Mouse (Mus musculus): ENCODE results near the gene Rapgef5. TPM values are rescaled to one million over a fixed set of nuclear protein-coding genes. Genes with fewer than 3 reads are reported as not detected.

Rapgef5 gene
- total and polyA plus RNA-seq, 3 experiments: 4.2 to 6.8 (median 4.8) TPM

DNA sequence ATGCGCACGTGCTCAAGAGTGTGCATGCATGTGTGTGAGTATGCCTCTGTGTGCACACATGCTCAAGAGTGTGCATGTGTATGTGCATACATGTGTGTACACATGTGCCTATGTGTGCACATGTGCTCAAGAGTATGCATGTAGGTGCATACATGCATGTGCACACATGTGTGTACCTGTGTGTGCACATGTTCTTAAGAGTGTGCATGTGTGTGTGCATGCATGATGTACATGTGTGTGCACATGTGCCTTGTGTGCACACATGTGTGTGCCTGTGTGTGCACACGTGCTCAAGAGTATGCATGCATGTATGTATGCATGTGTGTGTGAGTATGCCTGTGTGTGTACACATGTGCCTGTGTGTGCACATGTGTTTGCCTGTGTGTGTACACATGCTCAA, 45.8 kb downstream of the Rapgef5 start:
- Histone ChIP-seq H3K4me1 (ENCODE audit: control insufficient read depth in 1 of 2, insufficient read depth in 2 of 2) (peaks cover 14 to 68% of the 10 kb centered on the region in 2 experiments), H3K27me3 (replicated peaks) (no peaks in the 10 kb centered on the region), H3K27ac (ENCODE audit: insufficient read depth, low read depth) (no peak overlapping the region), H3K9ac (ENCODE audit: insufficient read depth, low read depth) (no peak overlapping the region), H3K4me3 (replicated peaks in 1 of 3; ENCODE audit: low read depth in 2 of 3, low read length in 2 of 3, poor library complexity in 1 of 3) (peak overlapping the region in 1 of 3 experiments; percentile 26), H3K4me2 (ENCODE audit: insufficient read depth, low read depth, poor library complexity, severe bottlenecking) (no peak overlapping the region), H3K79me2 (replicated peaks; ENCODE audit: control insufficient read depth, extremely low read depth, insufficient read depth, poor library complexity, severe bottlenecking) (no peaks in the 10 kb centered on the region), H3K36me3 (replicated peaks in 1 of 2; ENCODE audit: control insufficient read depth in 1 of 2, insufficient read depth in 1 of 2, low read length in 1 of 2) (peaks cover 0 to 6% of the 10 kb centered on the region in 2 experiments), H3K9me3 (replicated peaks; ENCODE audit: low read length) (no peaks in the 10 kb centered on the region)
- no peak for TF ChIP-seq POLR2A (IDR thresholded peaks at IDR 0.05; ENCODE audit: low read depth, low read length)
- no peak for TF ChIP-seq ETS1 (conservative IDR thresholded peaks at IDR 0.05; ENCODE audit: low read depth, low read length)
- TF ChIP-seq ZNF384 (IDR thresholded peaks at IDR 0.05; ENCODE audit: low read depth, low read length): no peak
- TF ChIP-seq USF1 (IDR thresholded peaks at IDR 0.05; ENCODE audit: low read depth, low read length): no peak
- TF ChIP-seq ZKSCAN1 (IDR thresholded peaks at IDR 0.05; ENCODE audit: borderline replicate concordance, low read depth, low read length): no peak
- no peak for TF ChIP-seq TCF12 (IDR thresholded peaks at IDR 0.05; ENCODE audit: low read depth, low read length)
- no peak for TF ChIP-seq KAT2A (IDR thresholded peaks at IDR 0.05; ENCODE audit: insufficient replicate concordance, low read length)
- no peak for TF ChIP-seq E2F4 (IDR thresholded peaks at IDR 0.05; ENCODE audit: insufficient replicate concordance, low read depth, low read length)
- TF ChIP-seq MYC (IDR thresholded peaks at IDR 0.05; ENCODE audit: low read depth, low read length): no peak
- TF ChIP-seq MAX (IDR thresholded peaks at IDR 0.05; ENCODE audit: low read length): no peak
- TF ChIP-seq PAX5 (IDR thresholded peaks at IDR 0.05; ENCODE audit: low read length): no peak
- no peak for TF ChIP-seq RCOR1 (conservative IDR thresholded peaks at IDR 0.05; ENCODE audit: low read depth, low read length)
- TF ChIP-seq GABPA (IDR thresholded peaks at IDR 0.05; ENCODE audit: insufficient replicate concordance, low read depth, low read length): no peak
- TF ChIP-seq MXI1 (IDR thresholded peaks at IDR 0.05; ENCODE audit: low read depth, low read length): no peak
- TF ChIP-seq MAFK (IDR thresholded peaks at IDR 0.05; ENCODE audit: insufficient replicate concordance, low read length): no peak
- TF ChIP-seq CTCF (conservative IDR thresholded peaks at IDR 0.05 in 1 of 2, IDR thresholded peaks at IDR 0.05 in 1 of 2; ENCODE audit: low read depth in 2 of 2, low read length in 2 of 2): no peak
- no peak for TF ChIP-seq ZC3H11A (IDR thresholded peaks at IDR 0.05; ENCODE audit: low read depth, low read length)
- no peak for TF ChIP-seq MAZ (IDR thresholded peaks at IDR 0.05; ENCODE audit: low read depth, low read length)
- TF ChIP-seq USF2 (conservative IDR thresholded peaks at IDR 0.05; ENCODE audit: low read depth, low read length): no peak
- no peak for DNase-seq (ENCODE audit: extremely low read depth)
- in situ Hi-C loops (cut with MboI; ENCODE audit: low pct_ligation_motif_present, low pct_unique_long_range_greater_than_20kb, low sequenced_read_pairs) (loop anchor here (25.0 kb wide), 1 partner anchor 125 kb away; no protein-coding TSS in a partner anchor), dilution Hi-C loops (cut with MboI; ENCODE audit: extremely low pct_ligation_motif_present, extremely low pct_unique_long_range_greater_than_20kb, low sequenced_read_pairs) (no loop called here)

- no peak for TF ChIP-seq RCOR1 (conservative IDR thresholded peaks at IDR 0.05; ENCODE audit: low read depth, low read length)
- TF ChIP-seq HCFC1 (IDR thresholded peaks at IDR 0.05; ENCODE audit: low read depth, low read length): no peak
- TF ChIP-seq POLR2AphosphoS2 (IDR thresholded peaks at IDR 0.05; ENCODE audit: low read depth, low read length): no peak
- TF ChIP-seq MAZ (IDR thresholded peaks at IDR 0.05; ENCODE audit: low read depth, low read length): no peak
- TF ChIP-seq BHLHE40 (IDR thresholded peaks at IDR 0.05; ENCODE audit: low read depth, low read length): no peak
- TF ChIP-seq USF1 (IDR thresholded peaks at IDR 0.05; ENCODE audit: low read depth, low read length): no peak
These were observed 47.6 kb downstream of the Rapgef5 start for GRCm38 (mm10) chr12:117563859-117564258.

More at GRCm38 (mm10) chr12:117563859-117564258, 47.6 kb downstream of the Rapgef5 start:
- no peak overlapping the region for H3K4me3 ChIP-seq (replicated peaks in 1 of 3; ENCODE audit: low read depth in 2 of 3, low read length in 2 of 3, poor library complexity in 1 of 3)
- H3K79me2 ChIP-seq (replicated peaks; ENCODE audit: control insufficient read depth, extremely low read depth, insufficient read depth, poor library complexity, severe bottlenecking): no peaks in the 10 kb centered on the region
- H3K4me1 ChIP-seq (ENCODE audit: control insufficient read depth in 1 of 2, insufficient read depth in 2 of 2): peaks cover 16 to 55% of the 10 kb centered on the region in 2 experiments
- H3K36me3 ChIP-seq (replicated peaks in 1 of 2; ENCODE audit: control insufficient read depth in 1 of 2, insufficient read depth in 1 of 2, low read length in 1 of 2): peaks cover 0 to 6% of the 10 kb centered on the region in 2 experiments
- dilution Hi-C loops (cut with MboI; ENCODE audit: extremely low pct_ligation_motif_present, extremely low pct_unique_long_range_greater_than_20kb, low sequenced_read_pairs) (no loop called here), in situ Hi-C loops (cut with MboI; ENCODE audit: low pct_ligation_motif_present, low pct_unique_long_range_greater_than_20kb, low sequenced_read_pairs) (loop anchor here (25.0 kb wide), 1 partner anchor 127 kb away; no protein-coding TSS in a partner anchor)
- no peaks in the 10 kb centered on the region for H3K9me3 ChIP-seq (replicated peaks; ENCODE audit: low read length)
- no peaks in the 10 kb centered on the region for H3K27me3 ChIP-seq (replicated peaks)
- no peak for DNase-seq (ENCODE audit: extremely low read depth)
- H3K9ac ChIP-seq (ENCODE audit: insufficient read depth, low read depth): no peak overlapping the region
- H3K27ac ChIP-seq (ENCODE audit: insufficient read depth, low read depth): no peak overlapping the region
- no peak overlapping the region for H3K4me2 ChIP-seq (ENCODE audit: insufficient read depth, low read depth, poor library complexity, severe bottlenecking)

All from CH12.LX (cell line).